Mouse (Mus musculus) layer of hippocampus, adult 2 months (tissue): ENCODE data around the gene Atrnl1. TPM values are rescaled to one million over a fixed set of nuclear protein-coding genes. Genes with fewer than 3 reads are reported as not detected.
A peak's percentile ranks its signal among the peaks of the same experiment; 100 is the strongest.

Source experiments
- DNase-seq, 2 experiments: peaks; one replicate each; pipeline ENCODE4 v3.0.0; 2022; ENCODE audit warnings: low spot score in 2 of 2
- H3K27ac ChIP-seq: fragments of 200-600 bp; 2 replicates; pipeline ENCODE4 v1.8.1; 2022
- H3K4me3 ChIP-seq: fragments of 200-600 bp; 2 replicates; pipeline ENCODE4 v1.8.1; 2022; ENCODE audit warnings: mild to moderate bottlenecking
- CTCF ChIP-seq: fragments of 200-600 bp; conservative IDR thresholded peaks from 2 replicates; pipeline ENCODE4 v1.8.1; 2022; ENCODE audit warnings: antibody characterized with exemption, mild to moderate bottlenecking, moderate library complexity
- total RNA-seq, 2 experiments: library from RNA; stranded (reverse); gene quantifications; 2 replicates each; pipeline ENCODE4 v1.2.3; 2021

Gene Atrnl1
- total RNA-seq, 2 experiments from 2014 or later = 67.2 to 69.7 TPM

DNA sequence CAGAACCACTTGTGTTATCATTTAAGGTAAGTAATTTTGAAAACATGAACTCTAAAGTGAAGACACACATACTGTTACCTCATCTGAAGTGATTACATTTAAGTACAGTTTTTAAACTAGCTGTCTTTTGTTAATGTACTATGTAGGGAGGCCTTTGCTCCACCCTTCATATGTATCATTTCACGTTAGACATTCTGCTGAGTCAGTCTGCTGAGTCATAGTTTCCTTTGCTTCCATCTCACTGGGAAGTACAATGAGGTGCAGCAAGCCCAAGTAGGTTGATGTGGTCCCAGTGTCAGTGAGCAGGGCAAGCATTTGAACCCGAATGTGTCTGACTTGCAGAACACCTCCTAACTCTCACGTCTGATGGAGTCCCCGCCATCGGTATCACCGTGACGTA is 271.1 kb downstream of the Atrnl1 start:
- DNase-seq = no peak
- no peak for TF ChIP-seq CTCF
- Histone ChIP-seq H3K27ac (no peak overlapping the region), H3K4me3 (no peak overlapping the region)

DNA sequence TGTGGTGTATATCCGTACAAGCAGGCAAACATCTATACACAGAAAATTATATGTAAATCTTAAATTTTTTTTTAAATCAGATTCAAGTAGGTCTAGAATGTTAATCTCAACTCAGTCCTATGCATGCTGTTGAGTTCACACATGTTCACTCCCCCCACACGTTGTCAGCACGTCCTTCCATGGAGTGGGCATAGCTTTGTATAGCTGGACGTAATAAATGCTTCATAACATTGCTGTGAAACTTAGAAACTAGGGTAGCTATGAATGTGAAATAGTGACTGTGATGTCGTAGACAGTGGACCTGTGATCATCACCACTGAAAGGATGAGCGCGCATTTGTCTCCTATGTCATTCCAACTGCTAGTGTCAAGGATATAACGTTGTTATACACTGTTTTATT is 278.0 kb downstream of the Atrnl1 start:
- no peak for DNase-seq
- H3K27ac ChIP-seq = no peak overlapping the region
- no peak for TF ChIP-seq CTCF
- H3K4me3 ChIP-seq = no peak overlapping the region

DNA sequence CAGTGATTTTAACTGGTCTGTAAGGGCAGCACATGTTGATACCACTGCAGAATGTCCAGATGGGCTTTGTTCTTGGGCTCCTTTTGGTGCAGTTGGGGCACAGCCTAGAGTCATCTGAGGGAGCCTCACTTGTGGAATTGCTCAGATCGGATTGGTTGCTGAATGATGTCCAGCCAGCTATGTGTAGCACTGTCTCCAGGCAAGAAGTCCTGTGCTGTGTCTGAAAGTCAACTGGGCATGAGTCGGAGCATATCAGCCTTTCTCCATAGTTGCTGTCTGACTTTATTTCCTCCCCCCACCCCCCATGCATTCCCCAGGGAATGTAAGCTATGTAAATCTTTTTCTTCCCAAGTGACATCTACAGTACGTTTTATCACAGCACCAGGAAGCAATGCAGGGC is 278.9 kb downstream of the Atrnl1 start:
- TF ChIP-seq CTCF = no peak
- Histone ChIP-seq H3K4me3 (no peak overlapping the region), H3K27ac (no peak overlapping the region)
- DNase-seq = no peak

DNA sequence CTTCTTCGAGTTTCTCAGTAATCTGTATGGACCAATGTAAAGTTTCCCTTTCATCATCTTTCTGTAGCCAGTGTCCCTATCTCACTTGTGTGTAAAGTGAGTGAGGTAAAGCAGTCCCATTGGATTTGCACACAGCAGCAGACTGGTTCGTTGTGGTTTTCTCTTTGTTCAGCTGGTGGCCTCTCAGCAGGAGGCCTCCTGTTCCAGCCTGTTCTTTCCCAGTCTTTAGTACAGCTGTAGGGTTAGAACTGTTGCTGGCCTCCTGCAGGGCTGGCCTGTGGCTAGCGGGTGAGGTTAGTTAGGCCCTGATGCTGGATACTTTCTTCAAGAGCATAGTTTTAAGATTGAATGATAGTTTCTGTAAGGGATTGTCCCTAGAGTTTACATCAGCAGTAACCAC is 280.1 kb downstream of the Atrnl1 start:
- DNase-seq = no peak
- Histone ChIP-seq H3K27ac (no peak overlapping the region), H3K4me3 (no peak overlapping the region)
- TF ChIP-seq CTCF = no peak

DNA sequence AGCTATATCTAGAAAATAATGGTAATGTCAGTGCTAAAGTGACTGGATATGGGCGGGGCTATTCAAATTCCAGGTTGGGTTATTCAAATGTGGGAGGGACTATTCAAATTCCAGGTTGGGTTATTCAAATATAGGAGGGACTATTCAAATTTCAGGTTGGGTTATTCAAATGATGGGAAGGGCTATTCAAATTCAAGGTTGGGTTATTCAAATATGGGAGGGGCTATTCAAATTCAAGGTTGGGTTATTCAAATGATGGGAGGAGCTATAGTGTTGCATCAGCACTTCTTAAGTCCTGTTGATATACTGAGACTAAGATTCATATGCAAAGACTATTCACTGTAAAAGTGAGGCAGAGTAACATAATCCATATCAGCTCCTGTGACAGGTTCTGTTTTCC is 283.4 kb downstream of the Atrnl1 start:
- Histone ChIP-seq H3K4me3 (no peak overlapping the region), H3K27ac (no peak overlapping the region)
- DNase-seq = no peak
- TF ChIP-seq CTCF = no peak

DNA sequence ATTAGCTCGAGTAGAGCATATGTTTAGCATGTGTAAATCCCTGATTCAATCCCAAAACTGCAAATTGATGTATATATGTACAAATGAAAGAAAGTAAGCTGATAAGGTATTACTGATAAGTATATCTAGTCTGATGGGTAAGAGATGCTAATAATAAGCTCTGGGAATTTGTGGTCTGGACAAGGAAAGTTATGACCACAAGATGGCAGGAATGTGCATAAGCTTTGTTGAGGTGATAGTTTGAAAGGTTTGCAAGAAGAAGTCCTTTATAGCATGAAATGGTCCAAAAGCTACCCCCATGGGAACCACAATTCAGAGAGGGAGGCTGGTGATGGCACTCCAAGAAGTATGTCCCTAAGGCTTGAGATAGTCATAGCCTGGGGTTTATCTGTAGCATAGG is 289.2 kb downstream of the Atrnl1 start:
- H3K4me3 ChIP-seq = no peak overlapping the region
- peak in 1 of 2 experiments; percentile 32 for DNase-seq
- no peak overlapping the region for H3K27ac ChIP-seq
- peak; percentile 75 for TF ChIP-seq CTCF

DNA sequence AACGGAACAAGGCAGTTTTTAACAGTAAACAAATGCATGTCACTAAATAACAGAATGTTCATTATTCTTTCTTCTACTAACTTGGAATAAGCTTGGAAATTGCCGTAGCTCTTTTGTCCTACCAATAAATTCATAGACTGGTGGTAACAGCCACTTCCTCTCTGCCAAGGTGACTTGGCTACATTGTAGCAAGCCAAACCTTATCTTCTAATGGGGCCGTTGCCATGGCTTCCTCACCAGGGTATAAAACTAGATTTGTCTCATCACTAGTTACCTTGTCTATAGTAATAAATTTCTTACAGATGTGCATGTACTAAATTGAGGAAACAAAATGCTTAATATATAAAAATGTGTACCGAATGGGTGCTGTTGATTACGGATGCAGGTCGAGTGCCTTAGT is 298.6 kb downstream of the Atrnl1 start:
- Histone ChIP-seq H3K4me3 (no peak overlapping the region), H3K27ac (no peak overlapping the region)
- no peak for TF ChIP-seq CTCF
- DNase-seq = no peak

DNA sequence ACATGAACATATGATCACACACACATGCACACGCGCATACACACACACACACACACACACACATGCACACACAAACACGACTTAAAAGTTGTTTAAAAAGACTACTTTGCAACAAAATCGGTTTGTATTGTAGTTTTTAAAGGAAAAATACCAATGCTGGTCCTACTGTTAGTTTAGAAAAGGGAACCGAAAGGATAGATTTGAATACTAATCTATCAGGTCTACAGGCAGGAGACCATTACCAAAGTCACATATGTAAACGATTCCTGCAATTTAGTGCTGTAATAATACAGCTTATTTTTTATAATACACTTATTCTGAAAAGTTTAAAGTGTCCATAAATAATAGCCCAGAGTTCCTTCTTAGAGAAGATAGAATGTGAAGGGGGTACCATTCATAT is 299.8 kb downstream of the Atrnl1 start:
- Histone ChIP-seq H3K4me3 (no peak overlapping the region), H3K27ac (no peak overlapping the region)
- DNase-seq = no peak
- TF ChIP-seq CTCF = no peak

DNA sequence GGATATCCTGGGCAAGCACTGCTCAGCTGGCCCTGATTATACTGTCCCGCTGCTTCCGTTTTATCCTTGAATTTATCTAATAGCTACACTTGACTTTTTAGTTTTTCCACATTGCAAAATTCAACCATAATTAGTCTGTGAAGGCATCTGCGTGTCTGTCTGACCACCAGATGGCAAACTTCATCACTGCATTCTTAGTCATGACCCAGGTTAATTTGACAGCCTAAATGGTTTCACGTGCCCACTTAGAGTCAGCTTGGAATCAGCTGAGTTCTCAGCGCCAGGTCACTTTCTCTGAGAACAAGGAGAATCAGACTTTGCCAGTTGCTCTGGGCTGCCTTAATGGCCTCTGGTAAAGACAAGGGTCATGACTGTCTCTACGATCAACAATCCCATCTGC is 305.5 kb downstream of the Atrnl1 start:
- DNase-seq = no peak
- H3K27ac ChIP-seq = no peak overlapping the region
- H3K4me3 ChIP-seq = no peak overlapping the region
- peak; percentile 72 for TF ChIP-seq CTCF

DNA sequence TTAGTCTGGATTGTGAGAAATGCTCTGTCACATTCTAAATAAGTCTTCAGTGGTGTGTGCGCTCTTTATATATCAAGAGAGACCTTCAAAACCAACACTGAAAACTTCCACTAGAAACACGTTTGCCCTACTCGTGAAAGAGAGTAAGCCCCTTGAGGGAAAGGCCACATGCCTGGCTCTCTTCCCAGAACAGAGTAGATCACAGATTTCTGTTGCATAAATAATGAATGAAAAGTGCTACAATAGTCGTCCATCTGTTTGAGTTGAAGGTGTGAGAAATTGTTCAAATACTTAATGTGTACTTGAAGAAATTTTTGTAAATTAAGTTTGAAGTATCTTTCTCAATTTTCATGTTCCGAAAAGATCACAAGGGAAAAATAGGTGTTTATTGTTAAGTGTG is 312.2 kb downstream of the Atrnl1 start:
- no peak for TF ChIP-seq CTCF
- Histone ChIP-seq H3K27ac (no peak overlapping the region), H3K4me3 (no peak overlapping the region)
- DNase-seq = no peak

DNA sequence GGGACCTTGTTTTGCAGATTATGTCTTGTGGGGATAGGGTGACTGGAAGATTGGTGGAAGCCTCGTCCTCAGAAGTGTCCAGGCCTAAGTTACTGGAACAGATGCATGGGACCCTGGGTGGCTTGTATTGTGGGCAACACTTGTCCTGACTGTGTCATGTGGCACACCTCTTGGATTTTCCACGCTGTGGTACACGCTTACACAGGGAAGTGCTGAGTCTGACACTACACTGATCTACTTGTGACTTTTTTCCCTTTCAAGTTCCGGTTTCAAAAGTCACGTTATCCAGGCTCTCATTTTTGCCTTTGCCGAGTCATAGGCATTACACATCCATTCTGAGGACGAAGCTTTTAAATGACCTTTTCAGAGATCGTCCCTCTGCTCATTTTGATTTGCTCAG is 314.0 kb downstream of the Atrnl1 start:
- DNase-seq = no peak
- no peak overlapping the region for H3K27ac ChIP-seq
- TF ChIP-seq CTCF = no peak
- no peak overlapping the region for H3K4me3 ChIP-seq

DNA sequence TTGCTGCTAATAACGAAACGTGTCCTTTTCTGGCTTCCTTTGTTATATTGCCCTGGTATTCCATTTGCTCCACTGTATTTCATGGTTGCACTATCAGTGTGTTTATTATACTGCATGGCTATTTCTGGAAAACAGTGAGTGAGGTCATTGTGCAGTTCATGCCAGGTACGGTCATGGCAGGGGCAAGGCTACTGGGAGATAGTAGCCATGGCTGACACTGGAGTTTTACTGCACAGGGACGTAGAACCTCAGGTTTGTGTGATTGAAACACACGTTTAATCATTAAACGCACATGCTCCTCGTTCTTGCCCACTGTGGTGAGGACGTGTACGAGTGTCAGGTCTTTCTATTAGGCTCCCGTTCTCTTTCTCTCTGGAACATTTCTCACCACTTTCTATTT is 314.8 kb downstream of the Atrnl1 start:
- TF ChIP-seq CTCF = no peak
- no peak for DNase-seq
- no peak overlapping the region for H3K27ac ChIP-seq
- H3K4me3 ChIP-seq = no peak overlapping the region

DNA sequence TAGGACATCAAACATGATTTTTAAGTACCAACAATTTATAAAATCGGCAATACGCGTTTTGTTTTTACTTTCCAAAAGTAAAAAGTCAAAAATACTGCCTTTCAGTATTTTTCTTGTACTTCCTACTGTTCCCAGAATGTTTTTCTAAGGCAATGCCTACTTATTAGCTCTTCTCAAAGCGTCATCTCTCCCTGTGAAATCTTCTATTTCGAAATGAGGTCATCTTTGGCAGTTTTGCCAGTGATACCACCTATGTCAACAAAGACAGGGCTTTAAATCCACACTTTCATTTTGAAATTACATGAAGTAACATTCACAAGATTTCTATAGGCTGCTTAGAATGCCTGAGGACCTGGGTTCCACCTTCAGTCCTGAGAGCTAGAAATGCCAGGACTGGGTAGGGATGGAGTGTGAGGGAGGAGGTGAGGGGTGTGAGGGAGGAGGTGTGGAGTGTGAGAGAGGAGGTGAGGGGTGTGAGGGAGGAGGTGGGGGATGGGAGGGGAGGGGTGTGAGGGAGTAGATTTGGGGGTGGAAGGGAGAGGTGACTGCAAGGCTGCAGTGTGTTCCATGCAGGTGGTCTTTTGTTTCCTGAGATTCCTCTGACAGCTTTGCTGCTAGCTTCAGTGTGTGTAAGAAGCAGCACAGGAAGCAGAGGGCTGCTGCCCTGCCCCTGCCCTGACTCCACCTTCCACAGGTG is 315.5 kb downstream of the Atrnl1 start:
- TF ChIP-seq CTCF = no peak
- no peak overlapping the region for H3K27ac ChIP-seq
- no peak for DNase-seq
- H3K4me3 ChIP-seq = no peak overlapping the region

DNA sequence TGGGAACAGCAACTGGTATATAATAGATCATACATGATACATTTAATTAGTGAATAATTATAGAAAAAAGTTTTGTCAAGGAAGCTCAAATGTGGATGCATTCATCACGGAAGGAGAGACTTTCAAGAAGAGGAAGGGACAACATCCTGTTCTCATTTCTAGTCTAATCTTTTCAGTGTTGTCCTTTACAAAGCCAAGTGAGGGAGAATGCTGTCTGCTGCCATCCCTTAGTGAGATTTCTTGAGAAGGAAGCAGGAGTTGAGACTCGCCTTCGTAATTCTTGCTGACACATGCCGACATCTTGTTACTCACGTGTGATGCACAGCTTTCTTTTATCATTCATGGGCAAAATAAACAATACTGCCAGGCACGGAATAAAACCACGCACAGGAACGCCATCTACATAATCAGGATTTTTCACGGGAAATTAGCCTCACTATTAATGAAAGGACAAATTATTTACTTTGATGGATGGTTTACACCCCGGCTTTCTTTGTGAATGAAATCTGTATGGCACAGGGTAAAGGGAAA is 316.2 kb downstream of the Atrnl1 start:
- DNase-seq = no peak
- peak overlapping the region; percentile 64 for H3K27ac ChIP-seq
- peak overlapping the region; percentile 27 for H3K4me3 ChIP-seq
- no peak for TF ChIP-seq CTCF
